Mouse (Mus musculus) lung, adult 2 months (tissue): Measurements from ENCODE around the gene Lhpp.

Experiments
- CTCF ChIP-seq: fragments of 200-500 bp; IDR thresholded peaks from 2 replicates; pipeline ENCODE4 v1.5.1; 2011; ENCODE audit warnings: mild to moderate bottlenecking, low read length, control low read depth; ENCODE audit not compliant: insufficient read depth
- POLR2A ChIP-seq: fragments of 200-500 bp; IDR thresholded peaks from 2 replicates; pipeline ENCODE4 v1.6.1; 2011; ENCODE audit warnings: low read depth, mild to moderate bottlenecking, control low read depth, low read length, borderline replicate concordance; ENCODE audit errors: extremely low read depth

DNA sequence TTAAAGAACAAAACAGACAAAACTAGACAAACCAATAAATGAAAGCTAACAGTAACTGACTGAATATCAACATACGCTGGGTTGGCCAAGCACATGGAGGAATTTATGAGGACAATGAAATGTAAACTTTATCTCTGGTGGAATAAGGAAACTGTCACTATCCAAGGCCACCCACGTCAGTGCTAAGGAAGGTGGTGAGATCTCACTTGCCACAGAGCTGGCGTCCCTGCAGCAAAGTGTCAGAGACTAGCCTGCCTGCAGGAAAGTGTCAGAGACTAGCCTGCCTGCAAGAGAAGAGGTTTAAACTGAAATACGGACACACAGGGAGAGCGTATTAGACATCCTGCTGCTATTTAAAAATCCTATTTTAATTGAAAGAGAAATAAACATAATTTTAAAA lies 23.3 kb upstream of the Lhpp start:
- TF ChIP-seq CTCF (no peak), POLR2A (no peak)
